Mouse (Mus musculus) hindbrain, embryonic 12.5 days (tissue): ENCODE data around the gene Tmppe. TPM values are rescaled to one million over a fixed set of nuclear protein-coding genes. Genes with fewer than 3 reads are reported as not detected.

Experiments
- ATAC-seq: fragments of 200-750 bp; cut with Nextera tagmentation; 2 replicates; pipeline ENCODE4 v1.8.0; 2017; ENCODE audit warnings: moderate TSS enrichment; ENCODE audit not compliant: low FRiP score
- H3K27ac ChIP-seq: fragments of 300-500 bp; sonication (generic); 2 replicates; pipeline ENCODE4 v1.5.1; 2016; ENCODE audit warnings: mild to moderate bottlenecking
- H3K27me3 ChIP-seq: fragments of 300-500 bp; sonication (generic); 2 replicates; pipeline ENCODE4 v1.6.1; 2016; ENCODE audit warnings: mild to moderate bottlenecking
- H3K36me3 ChIP-seq: fragments of 300-500 bp; sonication (generic); 2 replicates; pipeline ENCODE4 v1.6.1; 2016; ENCODE audit warnings: mild to moderate bottlenecking
- H3K4me1 ChIP-seq: fragments of 300-500 bp; sonication (generic); 2 replicates; pipeline ENCODE4 v1.6.1; 2016
- H3K4me2 ChIP-seq: fragments of 300-500 bp; sonication (generic); replicated peaks from 2 replicates; pipeline ENCODE4 v1.6.1; 2016; ENCODE audit warnings: mild to moderate bottlenecking
- H3K4me3 ChIP-seq: fragments of 300-500 bp; sonication (generic); 2 replicates; pipeline ENCODE4 v1.5.1; 2016; ENCODE audit warnings: mild to moderate bottlenecking
- H3K9ac ChIP-seq: fragments of 300-500 bp; sonication (generic); 2 replicates; pipeline ENCODE4 v1.6.1; 2016; ENCODE audit warnings: mild to moderate bottlenecking, moderate library complexity
- H3K9me3 ChIP-seq: fragments of 300-500 bp; sonication (generic); replicated peaks from 2 replicates; pipeline ENCODE4 v1.6.1; 2016; ENCODE audit warnings: mild to moderate bottlenecking
- WGBS: fragments of 180-500 bp; shearing (Covaris S2); methylation state at CpG from one replicate; pipeline ENCODE4 v1.1.7; 2016; 5-methylcytosine and 5-hydroxymethylcytosine counted together
- polyA plus RNA-seq: library from polyadenylated mRNA; unstranded; fragments of >200 nt; fragmentation: Nextera tagmentation; extraction: Ambion mirVana; gene quantifications from 2 replicates; pipeline ENCODE4 v1.2.1, GENCODE M21; 2016

Gene Tmppe
- polyA plus RNA-seq, 1 experiment from 2014 or later = 10.3 TPM

- no peak for ATAC-seq
- H3K27me3 ChIP-seq = no peaks in the 10 kb centered on the region
- H3K4me1 ChIP-seq = no peaks in the 10 kb centered on the region
- no peaks in the 10 kb centered on the region for H3K9me3 ChIP-seq
- peaks cover 9% of the 10 kb centered on the region; the same call in 1 of the 2 replicates for H3K36me3 ChIP-seq
- no peak overlapping the region for H3K4me3 ChIP-seq
- no peak overlapping the region for H3K4me2 ChIP-seq
- no peak overlapping the region for H3K9ac ChIP-seq
- WGBS = 88% methylated on average over 7 of the region's 7 CpGs
- no peak overlapping the region for H3K27ac ChIP-seq
Measured at GRCm38 (mm10) chr9:114451615-114452014, 50.7 kb downstream of the Tmppe start.

- WGBS = 94% methylated on average over 6 of the region's 6 CpGs
- peaks cover 12% of the 10 kb centered on the region for H3K36me3 ChIP-seq
- no peak overlapping the region for H3K27ac ChIP-seq
- H3K4me3 ChIP-seq = no peak overlapping the region
- H3K9ac ChIP-seq = no peak overlapping the region
- H3K27me3 ChIP-seq = no peaks in the 10 kb centered on the region
- no peaks in the 10 kb centered on the region for H3K4me1 ChIP-seq
- H3K4me2 ChIP-seq = no peak overlapping the region
- no peaks in the 10 kb centered on the region for H3K9me3 ChIP-seq
- no peak for ATAC-seq
Measured at GRCm38 (mm10) chr9:114452418-114452817, 51.5 kb downstream of the Tmppe start.

DNA sequence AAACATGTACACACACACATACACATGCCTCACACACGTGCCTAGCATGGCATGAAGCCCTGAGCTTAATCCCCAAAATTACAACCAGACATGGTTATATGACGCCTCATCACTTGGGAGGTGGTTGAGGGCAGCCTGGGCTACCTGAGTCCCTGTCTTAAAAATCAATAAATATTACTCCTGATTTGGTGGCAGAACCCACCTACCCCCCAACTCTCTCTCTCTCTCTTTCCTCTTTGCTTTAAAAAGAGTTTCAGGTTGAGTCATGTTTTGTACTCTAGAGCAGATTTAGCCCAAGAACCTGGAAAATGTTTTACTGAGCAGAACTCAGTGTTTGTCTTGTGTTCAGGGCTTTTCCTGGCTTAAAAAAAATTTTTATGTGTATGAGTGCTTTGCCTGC lies 54.5 kb downstream of the Tmppe start:
- no peaks in the 10 kb centered on the region for H3K4me1 ChIP-seq
- no peaks in the 10 kb centered on the region for H3K9me3 ChIP-seq
- no peak overlapping the region for H3K4me2 ChIP-seq
- H3K36me3 ChIP-seq = peaks cover 26% of the 10 kb centered on the region
- ATAC-seq = no peak
- no peak overlapping the region for H3K27ac ChIP-seq
- H3K27me3 ChIP-seq = no peaks in the 10 kb centered on the region
- H3K4me3 ChIP-seq = no peak overlapping the region
- H3K9ac ChIP-seq = no peak overlapping the region
- 79% methylated on average over 2 of the region's 2 CpGs for WGBS

Other genes with a start within 250 kb of the Tmppe start
- gene Bcl2a1c, start 71.0 kb upstream of the Tmppe start, polyA plus RNA-seq = not detected in 2 replicates
- 68.4 and 73.9 TPM in 2 replicates for gene Crtap, start 10.4 kb upstream of the Tmppe start, polyA plus RNA-seq
- gene Glb1, start within 50 bp of the Tmppe start, polyA plus RNA-seq = 26.0 and 27.9 TPM in 2 replicates
- gene Ccr4, start 103.8 kb downstream of the Tmppe start, polyA plus RNA-seq = not detected in 2 replicates
- 0.31 and 0.46 TPM in 2 replicates for gene C130032M10Rik, start 114.6 kb downstream of the Tmppe start, polyA plus RNA-seq
- 1.2 and 1.3 TPM in 2 replicates for gene Trim71, start 163.3 kb downstream of the Tmppe start, polyA plus RNA-seq
- gene Cnot10, start 239.1 kb downstream of the Tmppe start, polyA plus RNA-seq = 67.2 and 71.9 TPM in 2 replicates